Mouse (Mus musculus) small intestine, adult 2 months (tissue): ENCODE data around the gene Msi2.

Source experiments
- CTCF ChIP-seq: fragments of 200-500 bp; IDR thresholded peaks from 2 replicates; pipeline ENCODE4 v1.5.1; 2012; ENCODE audit warnings: low read depth, mild to moderate bottlenecking, control low read depth, inconsistent platforms, low read length, moderate library complexity, mixed read lengths; ENCODE audit not compliant: insufficient replicate concordance, insufficient read length; ENCODE audit errors: extremely low read depth
- POLR2A ChIP-seq: fragments of 200-500 bp; IDR thresholded peaks from 2 replicates; pipeline ENCODE4 v1.6.1; 2012; ENCODE audit warnings: low read depth, mild to moderate bottlenecking, control low read depth, inconsistent platforms, low read length, moderate library complexity

- TF ChIP-seq CTCF (no peak), POLR2A (no peak)
Measured at GRCm38 (mm10) chr11:88522114-88522513, 196.2 kb downstream of the Msi2 start.
